Mouse (Mus musculus): ENCODE results near the gene Pum2.

The Pum2 gene

DNA sequence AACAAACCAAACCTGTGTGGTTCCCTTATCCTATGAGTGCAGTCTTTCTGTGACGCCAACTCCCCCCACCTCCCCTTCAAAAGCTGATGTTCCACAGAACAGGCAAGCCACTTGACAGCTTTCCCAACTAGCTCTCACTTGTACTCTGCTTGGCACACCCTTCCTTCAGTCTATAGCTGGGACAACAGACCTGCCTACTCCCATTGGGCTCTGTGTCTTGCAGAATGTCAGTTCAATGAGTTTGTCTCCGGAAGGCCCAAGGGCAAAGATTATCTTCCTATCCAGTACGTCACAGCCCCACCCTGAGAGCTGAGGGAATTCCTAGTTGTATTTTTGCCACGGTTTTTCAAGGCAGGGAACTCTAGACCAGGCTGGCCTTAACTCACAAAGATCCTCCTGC is 85.2 kb downstream of the Pum2 start:
- in situ Hi-C loops (cut with MboI; ENCODE audit: low sequenced_read_pairs), result loop anchor here (25.0 kb wide), 1 partner anchor 253 kb away; no protein-coding TSS in a partner anchor

DNA sequence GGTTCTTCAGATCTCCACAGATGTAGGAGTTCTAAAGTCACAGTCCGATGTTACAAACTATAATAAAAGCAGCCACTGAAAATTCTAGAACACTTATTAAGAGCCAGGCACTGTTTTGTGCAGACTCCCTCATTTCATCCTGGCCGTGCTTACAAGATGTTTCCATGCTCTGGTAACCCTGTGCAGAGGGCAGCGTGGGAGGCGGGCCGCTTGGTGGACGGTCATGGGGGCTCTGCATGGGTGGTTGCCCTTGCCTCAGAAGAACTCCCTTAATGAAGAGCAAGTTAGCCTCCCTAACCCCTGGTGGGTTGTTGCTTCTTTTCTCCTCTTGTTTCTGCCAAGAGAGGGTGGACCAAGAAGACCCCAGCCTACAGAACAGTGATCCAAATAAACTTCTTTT is 85.8 kb downstream of the Pum2 start:
- in situ Hi-C loops (cut with MboI; ENCODE audit: low sequenced_read_pairs), result loop anchor here (25.0 kb wide), 1 partner anchor 253 kb away; no protein-coding TSS in a partner anchor

GRCm38 (mm10) chr12:8760561-8760960 is 86.6 kb downstream of the Pum2 start:
- in situ Hi-C loops (cut with MboI; ENCODE audit: low sequenced_read_pairs), result loop anchor here (25.0 kb wide), 1 partner anchor 252 kb away; no protein-coding TSS in a partner anchor

GRCm38 (mm10) chr12:8761058-8761457 is 87.1 kb downstream of the Pum2 start:
- in situ Hi-C loops (cut with MboI; ENCODE audit: low sequenced_read_pairs), result loop anchor here (25.0 kb wide), 1 partner anchor 251 kb away; no protein-coding TSS in a partner anchor

DNA sequence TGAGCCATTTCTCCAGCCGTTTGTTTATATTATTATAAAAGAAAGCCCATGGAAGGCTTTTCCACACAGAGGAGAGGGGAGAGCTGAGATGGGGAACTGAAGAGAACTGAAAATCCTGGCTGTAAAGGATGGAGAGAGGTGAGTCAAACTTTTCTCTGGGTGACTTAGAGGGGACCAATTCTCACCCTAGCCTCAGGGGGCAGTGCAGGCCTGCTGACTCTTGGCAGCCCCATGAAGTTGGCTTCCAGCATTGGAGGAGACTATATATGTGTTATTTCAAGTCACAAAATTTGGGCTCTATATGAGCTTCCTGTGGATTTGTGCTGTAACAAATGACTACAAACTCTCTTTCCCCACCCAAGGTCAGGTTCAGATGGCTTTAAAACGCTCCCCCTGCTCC is 88.7 kb downstream of the Pum2 start:
- in situ Hi-C loops (cut with MboI; ENCODE audit: low sequenced_read_pairs), result loop anchor here (25.0 kb wide), 1 partner anchor 250 kb away; no protein-coding TSS in a partner anchor

- in situ Hi-C loops (cut with MboI; ENCODE audit: low sequenced_read_pairs), result loop anchor here (25.0 kb wide), 1 partner anchor 248 kb away; no protein-coding TSS in a partner anchor
Measured at GRCm38 (mm10) chr12:8764221-8764930, 90.4 kb downstream of the Pum2 start.

GRCm38 (mm10) chr12:8770946-8771843 is 97.3 kb downstream of the Pum2 start, which contains the start of gene Sdc1:
Sdc1 (plus strand) TSS chr12:8771323.
- in situ Hi-C loops (cut with MboI; ENCODE audit: low sequenced_read_pairs), result loop anchor here (25.0 kb wide), 1 partner anchor 241 kb away; no protein-coding TSS in a partner anchor

- in situ Hi-C loops (cut with MboI; ENCODE audit: low sequenced_read_pairs), result loop anchor here (25.0 kb wide), 1 partner anchor 240 kb away; no protein-coding TSS in a partner anchor
Measured at GRCm38 (mm10) chr12:8771844-8772380, 98.0 kb downstream of the Pum2 start.

DNA sequence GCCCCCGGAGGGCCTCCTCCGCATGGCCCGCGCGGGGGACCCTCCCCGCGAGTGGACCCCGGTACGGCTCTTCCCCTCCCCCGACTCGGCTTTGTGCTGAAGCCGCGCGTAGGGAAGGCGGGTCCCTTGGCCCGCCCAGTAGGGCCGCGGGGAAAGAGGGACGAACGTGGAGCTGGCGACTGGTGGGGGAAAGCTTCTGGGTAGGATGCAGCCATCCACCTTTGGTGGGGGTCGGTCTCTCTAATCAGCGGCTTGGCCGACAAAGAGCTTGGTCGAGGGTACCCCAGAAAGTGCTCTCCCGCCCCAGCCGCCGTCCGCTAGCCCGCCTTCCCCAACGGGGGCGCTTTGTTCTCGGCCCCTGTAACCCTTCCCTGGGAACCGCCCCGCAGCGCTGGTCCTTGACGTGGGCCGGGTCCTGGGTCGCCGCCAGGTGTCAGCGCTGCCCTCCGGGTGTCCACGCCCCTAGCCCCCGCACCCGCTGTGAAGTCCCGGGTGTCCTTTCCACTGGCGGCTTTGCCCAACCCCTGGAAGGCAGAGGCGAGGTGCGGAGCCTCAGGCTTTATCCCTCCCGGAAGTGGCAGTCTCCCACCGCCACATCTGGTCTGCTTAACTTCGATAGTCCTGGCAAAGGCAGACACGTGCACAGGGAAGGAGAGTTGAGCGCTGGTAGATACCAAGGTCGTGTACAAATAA is 98.7 kb downstream of the Pum2 start:
- in situ Hi-C loops (cut with MboI; ENCODE audit: low sequenced_read_pairs), result loop anchor here (25.0 kb wide), 1 partner anchor 240 kb away; no protein-coding TSS in a partner anchor

DNA sequence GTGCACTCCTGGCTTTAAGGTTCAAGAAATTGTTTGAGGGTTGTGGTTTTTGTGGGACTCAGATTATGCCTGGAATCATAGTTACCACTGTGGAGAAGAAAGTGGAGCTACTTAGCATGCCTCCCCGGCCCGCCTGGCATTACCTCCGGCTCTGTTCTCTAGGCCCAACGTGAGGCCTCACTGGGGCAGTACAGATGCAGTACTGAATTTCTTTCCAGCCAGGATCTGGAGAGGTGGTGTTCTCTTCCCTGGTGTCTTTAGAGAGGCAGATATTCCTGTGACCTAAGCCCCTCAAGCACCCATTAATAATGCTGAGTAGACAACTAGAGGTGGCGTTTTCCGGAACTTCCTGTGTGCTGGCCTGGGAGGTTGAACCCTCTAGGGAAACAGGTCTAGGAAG is 99.4 kb downstream of the Pum2 start:
- in situ Hi-C loops (cut with MboI; ENCODE audit: low sequenced_read_pairs), result loop anchor here (25.0 kb wide), 1 partner anchor 239 kb away; no protein-coding TSS in a partner anchor

DNA sequence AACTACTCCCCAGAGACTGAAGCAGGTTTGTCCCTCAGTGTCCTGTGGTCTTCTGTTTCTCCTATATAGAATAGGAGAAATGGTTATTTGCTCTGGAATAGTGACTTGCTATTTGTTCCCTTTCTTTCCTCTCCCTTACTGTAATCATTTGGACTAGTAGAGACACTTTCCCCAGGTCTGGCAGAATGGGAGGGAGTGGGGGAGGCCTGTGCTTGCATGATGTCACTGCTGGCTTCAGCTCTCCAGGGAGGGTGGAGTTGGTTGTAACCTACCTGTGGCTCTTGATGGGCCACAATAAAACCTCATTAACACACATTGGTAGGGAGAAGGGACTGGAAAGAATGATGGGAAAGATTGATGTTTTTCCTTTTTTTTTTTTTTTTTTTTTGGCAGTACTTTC is 100.2 kb downstream of the Pum2 start:
- in situ Hi-C loops (cut with MboI; ENCODE audit: low sequenced_read_pairs), result loop anchor here (25.0 kb wide), 1 partner anchor 238 kb away; no protein-coding TSS in a partner anchor

GRCm38 (mm10) chr12:8776206-8776605 is 102.3 kb downstream of the Pum2 start:
- in situ Hi-C loops (cut with MboI; ENCODE audit: low sequenced_read_pairs), result no loop called here

- in situ Hi-C loops (cut with MboI; ENCODE audit: low sequenced_read_pairs), result no loop called here
Measured at GRCm38 (mm10) chr12:8776741-8777140, 102.8 kb downstream of the Pum2 start.

DNA sequence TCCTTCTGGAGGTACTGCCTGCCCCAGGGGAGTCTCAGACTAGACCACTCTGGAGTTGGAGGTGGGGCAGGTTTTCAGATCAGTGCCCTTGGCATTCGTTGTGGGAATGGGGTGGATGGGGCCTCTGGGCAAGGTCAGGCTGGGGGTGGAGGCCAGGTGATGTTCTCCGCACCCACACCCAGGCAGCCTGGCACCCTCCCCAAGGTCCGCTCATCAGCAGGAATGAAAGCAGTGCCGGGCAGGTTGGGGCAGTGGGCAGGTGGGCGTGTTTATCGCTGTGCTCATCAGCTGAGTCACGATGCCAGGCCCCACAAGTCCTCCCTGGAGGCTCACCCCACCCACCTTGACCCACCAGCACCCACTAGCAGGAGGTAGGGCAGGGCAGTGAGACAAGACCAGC is 104.2 kb downstream of the Pum2 start:
- in situ Hi-C loops (cut with MboI; ENCODE audit: low sequenced_read_pairs), result no loop called here

- in situ Hi-C loops (cut with MboI; ENCODE audit: low sequenced_read_pairs), result no loop called here
Measured at GRCm38 (mm10) chr12:8779851-8780250, 105.9 kb downstream of the Pum2 start.

DNA sequence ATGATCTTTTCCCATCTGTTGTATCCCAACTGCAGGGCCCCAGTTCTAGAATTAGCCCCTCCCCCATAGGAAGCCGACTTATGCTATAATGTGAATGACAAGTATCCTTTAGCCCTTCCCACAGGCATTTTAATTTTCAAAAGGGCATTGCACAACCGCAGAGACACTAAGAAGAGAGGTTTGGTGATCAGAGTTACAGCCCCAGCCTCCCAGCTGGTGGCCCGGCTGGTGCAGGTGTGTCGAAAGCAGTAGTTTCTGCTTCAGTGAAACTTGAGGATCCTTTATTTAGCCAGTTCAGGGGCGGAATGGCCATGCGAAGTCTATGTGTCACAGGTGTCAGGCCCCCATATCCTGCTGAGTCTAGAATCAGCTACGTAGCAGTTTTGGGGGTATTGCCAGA is 107.2 kb downstream of the Pum2 start:
- in situ Hi-C loops (cut with MboI; ENCODE audit: low sequenced_read_pairs), result no loop called here

GRCm38 (mm10) chr12:8781681-8782378 is 107.9 kb downstream of the Pum2 start:
- in situ Hi-C loops (cut with MboI; ENCODE audit: low sequenced_read_pairs), result no loop called here

DNA sequence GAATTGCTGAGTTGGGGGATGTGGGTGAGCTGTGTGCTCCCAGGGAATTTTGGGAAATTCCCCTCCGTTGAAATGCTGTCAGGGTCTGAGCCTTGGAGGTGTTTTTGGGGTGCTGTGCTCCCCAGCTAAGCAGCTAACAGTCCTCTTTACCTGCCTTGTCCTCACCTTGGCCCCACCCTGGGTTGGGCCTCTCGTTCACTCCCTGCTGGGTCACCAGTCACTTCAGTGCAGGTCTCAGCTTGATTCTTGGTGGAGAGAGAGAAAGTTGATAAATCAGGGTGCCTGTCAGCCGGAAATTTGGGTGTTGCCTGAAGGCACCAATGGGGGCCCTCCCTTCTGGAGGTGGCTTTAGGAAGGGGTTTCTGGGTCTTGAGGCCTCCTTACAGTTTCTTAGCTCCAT is 108.6 kb downstream of the Pum2 start:
- in situ Hi-C loops (cut with MboI; ENCODE audit: low sequenced_read_pairs), result no loop called here

DNA sequence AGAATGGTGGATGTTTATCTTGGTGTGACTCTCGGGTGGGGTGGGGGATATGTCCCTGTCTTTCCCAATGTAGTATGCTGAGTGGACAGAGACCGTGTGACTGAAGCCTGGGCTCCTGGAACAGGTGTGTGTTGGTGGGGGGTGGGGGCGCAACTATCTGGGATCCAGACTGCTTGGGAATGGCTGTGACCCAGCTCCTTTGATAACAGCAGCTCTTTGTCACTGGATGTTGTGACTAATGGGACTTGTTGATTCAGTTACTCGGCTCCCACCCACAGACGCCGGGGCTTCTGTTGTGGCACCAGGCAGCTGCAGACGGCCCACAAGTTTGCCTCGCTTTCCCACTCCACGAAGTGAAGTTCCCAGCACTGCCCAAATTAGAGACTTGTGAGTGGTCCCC is 110.3 kb downstream of the Pum2 start:
- in situ Hi-C loops (cut with MboI; ENCODE audit: low sequenced_read_pairs), result no loop called here

- in situ Hi-C loops (cut with MboI; ENCODE audit: low sequenced_read_pairs), result no loop called here
Measured at GRCm38 (mm10) chr12:8786476-8786875, 112.5 kb downstream of the Pum2 start.
